Mouse (Mus musculus): ENCODE results near the gene Ablim1. TPM values are rescaled to one million over a fixed set of nuclear protein-coding genes. Genes with fewer than 3 reads are reported as not detected.

Ablim1 gene
- polyA plus RNA-seq, 1 experiment from 2014 or later: 30.2 TPM

GRCm38 (mm10) chr19:57017785-57018179 lies 296.9 kb downstream of the Ablim1 start:
- no peak overlapping the region for H3K27ac ChIP-seq (ENCODE audit: low read depth)
- WGBS: 70% methylated on average over 8 of the region's 8 CpGs
- ATAC-seq (replicated peaks; ENCODE audit: low FRiP score, low TSS enrichment, low read depth): no peak

GRCm38 (mm10) chr19:57016995-57017784 lies 297.5 kb downstream of the Ablim1 start:
- Histone ChIP-seq H3K4me2 (ENCODE audit: low read length) (peak overlapping the region; percentile 34; the same call in 1 of the 2 replicates), H3K9ac (ENCODE audit: low read length) (no peak overlapping the region), H3K4me3 (ENCODE audit: low read depth, low read length) (no peak overlapping the region), H3K27me3 (replicated peaks; ENCODE audit: control insufficient read depth, insufficient read depth, low read length) (no peaks in the 10 kb centered on the region), H3K4me1 (replicated peaks; ENCODE audit: control insufficient read depth, insufficient read depth, low read length) (peaks cover 14% of the 10 kb centered on the region), H3K36me3 (ENCODE audit: control insufficient read depth, insufficient read depth, low read length) (no peaks in the 10 kb centered on the region), H3K27ac (ENCODE audit: low read depth) (peak overlapping the region; percentile 44), H3K9me3 (ENCODE audit: control insufficient read depth, low read length) (no peaks in the 10 kb centered on the region)
- WGBS: 25% methylated on average over 15 of the region's 15 CpGs
- ATAC-seq (replicated peaks; ENCODE audit: low FRiP score, low TSS enrichment, low read depth) (no peak), DNase-seq (ENCODE audit: low spot score) (no peak)

More at GRCm38 (mm10) chr19:57017785-57018179, 296.9 kb downstream of the Ablim1 start:
- no peaks in the 10 kb centered on the region for H3K36me3 ChIP-seq (ENCODE audit: control insufficient read depth, insufficient read depth, low read length)
- no peak for DNase-seq (ENCODE audit: low spot score)
- H3K9ac ChIP-seq (ENCODE audit: low read length): no peak overlapping the region
- H3K4me3 ChIP-seq (ENCODE audit: low read depth, low read length): no peak overlapping the region
- no peaks in the 10 kb centered on the region for H3K9me3 ChIP-seq (ENCODE audit: control insufficient read depth, low read length)
- H3K27me3 ChIP-seq (replicated peaks; ENCODE audit: control insufficient read depth, insufficient read depth, low read length): no peaks in the 10 kb centered on the region
- H3K4me2 ChIP-seq (ENCODE audit: low read length): no peak overlapping the region
- peaks cover 14% of the 10 kb centered on the region for H3K4me1 ChIP-seq (replicated peaks; ENCODE audit: control insufficient read depth, insufficient read depth, low read length)

DNA sequence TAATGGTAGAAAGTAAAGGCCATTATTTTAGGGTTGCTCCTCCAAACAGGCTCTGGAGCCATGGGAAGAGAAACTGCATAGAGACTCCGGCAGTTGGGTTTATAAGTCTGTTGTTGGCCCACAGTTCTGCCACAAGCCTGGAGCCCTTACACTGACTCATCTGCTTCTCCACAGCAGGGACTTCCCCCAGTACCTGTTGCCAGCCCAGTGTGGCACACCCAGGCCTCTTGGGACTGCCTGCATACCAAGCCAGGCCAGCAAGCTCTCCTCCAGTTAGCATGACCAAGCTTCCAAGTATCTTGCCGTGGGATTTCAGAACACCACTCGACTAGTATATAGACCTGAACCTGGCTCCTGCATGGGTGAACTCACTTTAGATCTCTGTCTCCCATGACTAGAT lies 299.9 kb downstream of the Ablim1 start:
- Histone ChIP-seq H3K4me2 (ENCODE audit: low read length) (no peak overlapping the region), H3K9ac (ENCODE audit: low read length) (no peak overlapping the region), H3K4me1 (replicated peaks; ENCODE audit: control insufficient read depth, insufficient read depth, low read length) (peaks cover 14% of the 10 kb centered on the region), H3K36me3 (ENCODE audit: control insufficient read depth, insufficient read depth, low read length) (no peaks in the 10 kb centered on the region), H3K27ac (ENCODE audit: low read depth) (no peak overlapping the region), H3K4me3 (ENCODE audit: low read depth, low read length) (no peak overlapping the region), H3K9me3 (ENCODE audit: control insufficient read depth, low read length) (no peaks in the 10 kb centered on the region), H3K27me3 (replicated peaks; ENCODE audit: control insufficient read depth, insufficient read depth, low read length) (no peaks in the 10 kb centered on the region)
- ATAC-seq (replicated peaks; ENCODE audit: low FRiP score, low TSS enrichment, low read depth) (no peak), DNase-seq (ENCODE audit: low spot score) (no peak)
- 87% methylated on average over 3 of the region's 3 CpGs for WGBS

- ATAC-seq (replicated peaks; ENCODE audit: low FRiP score, low TSS enrichment, low read depth): no peak
- no peaks in the 10 kb centered on the region for H3K27me3 ChIP-seq (replicated peaks; ENCODE audit: control insufficient read depth, insufficient read depth, low read length)
- peaks cover 14% of the 10 kb centered on the region for H3K4me1 ChIP-seq (replicated peaks; ENCODE audit: control insufficient read depth, insufficient read depth, low read length)
- H3K4me2 ChIP-seq (ENCODE audit: low read length): no peak overlapping the region
- WGBS: 66% methylated on average over 6 of the region's 6 CpGs
- no peak overlapping the region for H3K27ac ChIP-seq (ENCODE audit: low read depth)
- no peak overlapping the region for H3K4me3 ChIP-seq (ENCODE audit: low read depth, low read length)
- no peak overlapping the region for H3K9ac ChIP-seq (ENCODE audit: low read length)
- H3K36me3 ChIP-seq (ENCODE audit: control insufficient read depth, insufficient read depth, low read length): no peaks in the 10 kb centered on the region
- H3K9me3 ChIP-seq (ENCODE audit: control insufficient read depth, low read length): no peaks in the 10 kb centered on the region
- DNase-seq (ENCODE audit: low spot score): no peak
Observed at GRCm38 (mm10) chr19:57013271-57013677, 301.4 kb downstream of the Ablim1 start.

DNA sequence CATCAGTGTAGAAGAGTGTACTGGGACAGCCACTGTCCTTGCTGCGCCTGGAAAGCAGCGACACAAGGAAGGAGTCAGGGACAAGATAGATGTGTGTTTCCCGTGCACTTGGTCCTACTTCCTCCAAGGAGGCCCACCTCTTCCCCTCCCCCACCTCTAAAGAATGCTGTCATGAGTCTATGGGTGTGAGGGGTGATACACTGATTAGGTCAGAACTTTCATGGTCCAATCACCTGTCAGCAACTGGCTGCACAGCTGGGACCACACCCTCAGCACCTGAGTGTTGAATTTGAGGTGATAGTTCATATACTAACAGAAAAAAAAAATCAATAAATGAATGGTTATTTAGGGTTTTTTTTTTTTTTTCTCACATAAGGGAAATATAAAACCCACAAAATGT lies 302.7 kb downstream of the Ablim1 start:
- no peak overlapping the region for H3K9ac ChIP-seq (ENCODE audit: low read length)
- no peak overlapping the region for H3K27ac ChIP-seq (ENCODE audit: low read depth)
- WGBS: 48% methylated on average over 3 of the region's 3 CpGs
- H3K4me1 ChIP-seq (replicated peaks; ENCODE audit: control insufficient read depth, insufficient read depth, low read length): peaks cover 9% of the 10 kb centered on the region
- ATAC-seq (replicated peaks; ENCODE audit: low FRiP score, low TSS enrichment, low read depth): no peak
- H3K4me3 ChIP-seq (ENCODE audit: low read depth, low read length): no peak overlapping the region
- no peak overlapping the region for H3K4me2 ChIP-seq (ENCODE audit: low read length)
- H3K27me3 ChIP-seq (replicated peaks; ENCODE audit: control insufficient read depth, insufficient read depth, low read length): 0 out of 2 replicates have a peak, but pooled peaks cover 4% of the 10 kb centered on the region
- no peaks in the 10 kb centered on the region for H3K9me3 ChIP-seq (ENCODE audit: control insufficient read depth, low read length)
- H3K36me3 ChIP-seq (ENCODE audit: control insufficient read depth, insufficient read depth, low read length): no peaks in the 10 kb centered on the region
- no peak for DNase-seq (ENCODE audit: low spot score)

DNA sequence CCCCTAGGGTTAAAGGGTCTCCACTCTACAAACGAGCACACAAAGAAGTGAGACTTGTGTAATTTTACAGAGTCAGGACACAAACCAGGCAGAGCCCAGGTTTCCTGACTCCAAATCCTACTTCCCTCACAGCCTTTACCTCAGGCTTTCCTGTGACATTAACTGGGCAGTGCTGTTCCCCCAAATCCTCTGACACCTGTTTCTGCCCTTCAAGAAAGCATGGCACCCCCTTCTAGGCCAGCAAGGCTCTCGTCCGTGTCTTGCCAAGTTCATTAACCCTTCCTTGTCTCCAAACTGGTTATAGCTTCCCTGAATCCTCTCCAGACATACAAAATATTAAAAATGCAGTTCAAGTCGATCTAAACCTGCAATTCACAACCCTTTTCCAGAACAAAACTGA lies 304.7 kb downstream of the Ablim1 start:
- Histone ChIP-seq H3K4me1 (replicated peaks; ENCODE audit: control insufficient read depth, insufficient read depth, low read length) (peaks cover 14% of the 10 kb centered on the region; the same call in 1 of the 2 replicates), H3K27me3 (replicated peaks; ENCODE audit: control insufficient read depth, insufficient read depth, low read length) (0 out of 2 replicates have a peak, but pooled peaks cover 4% of the 10 kb centered on the region), H3K27ac (ENCODE audit: low read depth) (no peak overlapping the region), H3K36me3 (ENCODE audit: control insufficient read depth, insufficient read depth, low read length) (no peaks in the 10 kb centered on the region), H3K9ac (ENCODE audit: low read length) (no peak overlapping the region), H3K4me3 (ENCODE audit: low read depth, low read length) (no peak overlapping the region), H3K4me2 (ENCODE audit: low read length) (no peak overlapping the region), H3K9me3 (ENCODE audit: control insufficient read depth, low read length) (no peaks in the 10 kb centered on the region)
- 36% methylated on average over 4 of the region's 4 CpGs for WGBS
- ATAC-seq (replicated peaks; ENCODE audit: low FRiP score, low TSS enrichment, low read depth): no peak
- no peak for DNase-seq (ENCODE audit: low spot score)

DNA sequence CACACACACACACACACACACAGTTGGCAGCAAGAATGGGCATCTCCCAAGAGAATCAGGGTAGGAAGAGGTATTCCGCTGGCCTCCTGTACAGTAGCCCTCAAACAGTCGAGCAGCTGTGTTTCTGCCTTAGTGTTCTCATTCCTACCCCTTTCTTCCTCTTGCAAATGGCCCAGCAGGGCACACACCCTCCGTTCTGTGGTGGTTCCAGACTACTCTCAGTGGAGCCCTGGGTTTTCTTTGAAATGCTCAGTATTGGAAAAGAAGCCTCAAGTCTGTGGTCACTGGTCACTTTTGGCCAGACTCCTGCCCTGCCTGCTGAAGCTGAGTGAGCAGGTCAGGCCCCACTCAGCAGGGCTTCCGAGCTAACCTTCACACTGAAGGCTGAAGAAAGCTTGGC lies 305.1 kb downstream of the Ablim1 start:
- H3K9ac ChIP-seq (ENCODE audit: low read length): no peak overlapping the region
- H3K4me3 ChIP-seq (ENCODE audit: low read depth, low read length): no peak overlapping the region
- ATAC-seq (replicated peaks; ENCODE audit: low FRiP score, low TSS enrichment, low read depth) (no peak), DNase-seq (ENCODE audit: low spot score) (no peak)
- no peak overlapping the region for H3K27ac ChIP-seq (ENCODE audit: low read depth)
- no peaks in the 10 kb centered on the region for H3K9me3 ChIP-seq (ENCODE audit: control insufficient read depth, low read length)
- H3K27me3 ChIP-seq (replicated peaks; ENCODE audit: control insufficient read depth, insufficient read depth, low read length): 0 out of 2 replicates have a peak, but pooled peaks cover 4% of the 10 kb centered on the region
- WGBS: 62% methylated on average over 4 of the region's 4 CpGs
- peaks cover 16% of the 10 kb centered on the region; the same call in 1 of the 2 replicates for H3K4me1 ChIP-seq (replicated peaks; ENCODE audit: control insufficient read depth, insufficient read depth, low read length)
- no peaks in the 10 kb centered on the region for H3K36me3 ChIP-seq (ENCODE audit: control insufficient read depth, insufficient read depth, low read length)
- no peak overlapping the region for H3K4me2 ChIP-seq (ENCODE audit: low read length)

DNA sequence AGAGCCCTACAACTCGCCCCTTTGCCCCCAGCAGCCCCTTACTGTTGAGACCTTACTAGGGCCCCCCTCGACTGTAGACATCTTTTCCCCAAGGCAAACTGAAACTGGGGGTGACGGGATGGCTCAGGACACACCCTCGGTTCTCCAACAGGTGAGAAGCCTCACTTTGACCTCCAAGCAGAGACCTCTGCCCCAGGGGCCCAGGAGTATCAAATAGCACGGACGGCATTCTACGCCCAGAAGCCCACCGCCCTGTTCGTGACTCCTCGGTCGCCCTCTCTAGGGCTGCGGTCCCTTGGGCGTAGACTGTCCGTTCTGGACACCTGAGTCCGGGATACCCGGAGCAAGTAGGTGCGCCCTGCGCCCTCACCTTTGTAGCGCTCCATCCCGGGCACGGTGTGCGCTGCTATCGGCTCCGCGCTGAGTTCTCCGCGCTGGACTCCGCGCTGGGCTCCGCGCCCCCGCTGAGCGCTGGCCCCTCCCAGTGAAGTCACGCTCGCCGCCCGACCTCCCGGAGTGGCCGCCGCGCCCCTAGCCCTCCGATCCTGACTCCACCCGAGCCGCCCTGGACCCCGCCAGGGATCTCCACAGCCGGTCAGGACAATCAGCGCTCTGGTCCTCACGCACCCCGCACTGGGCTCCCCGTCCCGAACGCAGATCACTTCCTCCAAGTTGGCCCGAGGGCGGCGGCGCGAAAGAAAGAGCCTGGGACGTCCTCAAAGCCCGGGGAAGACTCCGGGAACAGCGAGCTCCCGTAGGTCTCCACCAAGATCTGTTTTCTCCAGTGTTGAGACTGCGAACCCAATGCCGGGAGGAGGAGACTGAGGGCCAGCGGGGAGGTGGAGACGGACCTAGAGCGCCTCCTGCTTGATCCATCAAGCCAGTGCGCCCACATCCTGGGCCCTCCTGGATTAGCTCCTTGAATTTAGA lies 306.7 kb downstream of the Ablim1 start, which contains the start of gene Afap1l2:
TSS of gene Afap1l2 (minus strand) at position 448 of the 930 bp plus-strand sequence.
- DNase-seq (ENCODE audit: low spot score) (peak; percentile 84), ATAC-seq (replicated peaks; ENCODE audit: low FRiP score, low TSS enrichment, low read depth) (peak; percentile 77)
- H3K27me3 ChIP-seq (replicated peaks; ENCODE audit: control insufficient read depth, insufficient read depth, low read length): 0 out of 2 replicates have a peak, but pooled peaks cover 4% of the 10 kb centered on the region
- H3K9ac ChIP-seq (ENCODE audit: low read length): peak within 1 kb of the TSS; percentile 58
- peak within 1 kb of the TSS; percentile 66 for H3K4me3 ChIP-seq (ENCODE audit: low read depth, low read length)
- H3K27ac ChIP-seq (ENCODE audit: low read depth): no peak within 1 kb of the TSS
- peaks cover 22% of the 10 kb centered on the region for H3K4me1 ChIP-seq (replicated peaks; ENCODE audit: control insufficient read depth, insufficient read depth, low read length)
- peak within 1 kb of the TSS; percentile 97 for H3K4me2 ChIP-seq (ENCODE audit: low read length)
- under 1% methylated on average over 68 of the region's 68 CpGs for WGBS
- H3K36me3 ChIP-seq (ENCODE audit: control insufficient read depth, insufficient read depth, low read length): no peaks in the 10 kb centered on the region
- no peaks in the 10 kb centered on the region for H3K9me3 ChIP-seq (ENCODE audit: control insufficient read depth, low read length)
